Mouse (Mus musculus) embryonic fibroblast, embryonic 13.5 days (primary cell): ENCODE results near the gene Zfr2.

Experiments
- CTCF ChIP-seq: IDR thresholded peaks from 2 replicates; pipeline ENCODE4 v1.5.1; 2011; ENCODE audit warnings: mild to moderate bottlenecking, control low read depth, low read length, moderate library complexity, borderline replicate concordance; ENCODE audit not compliant: insufficient read depth
- POLR2A ChIP-seq: IDR thresholded peaks from 2 replicates; pipeline ENCODE4 v1.6.1; 2011; ENCODE audit warnings: low read depth, mild to moderate bottlenecking, control low read depth, low read length, moderate library complexity

GRCm38 (mm10) chr10:81285694-81286450 lies 52.9 kb downstream of the Zfr2 start:
- TF ChIP-seq CTCF, result no peak
- TF ChIP-seq POLR2A, result no peak
